In genomic region chr1:170728524-170728923, GRCm38 (mm10) we compare ENCODE assay signal across 17 mouse cellular contexts.
DNase-seq lines count a peak whose midpoint lies in the region; ATAC-seq and TF ChIP-seq lines count a peak whose summit lies in the region.
"Had no signal": no experiment of that assay in that cellular context is flagged by ENCODE, and none has a peak within 500 bp of the region (broad histone marks: within the 10 kb centered on the region; RNA-seq: fewer than 3 reads in every experiment).

No protein-coding gene starts in this region.

- intact Hi-C loops in left cerebral cortex, adult 2 months (cut with DNase I): no loop called here
- intact Hi-C loops in left cerebral cortex, postnatal 4 days (cut with DNase I): no loop called here

- 77% methylated on average over 6 of the region's 6 CpGs for WGBS in hindbrain, embryonic 14.5 days
- WGBS in hindbrain, embryonic 10.5 days: 80% methylated on average over 6 of the region's 6 CpGs

- no peak for TF ChIP-seq CTCF in left cerebral cortex, adult 2 months (IDR thresholded peaks at IDR 0.05)

- no peak for ATAC-seq in hindbrain, embryonic 14.5 days (ENCODE audit: low FRiP score)
- ATAC-seq: forebrain, embryonic 15.5 days; intestine, embryonic 15.5 days; midbrain, embryonic 15.5 days had no signal

- H3K9me3 ChIP-seq in hindbrain, embryonic 14.5 days (ENCODE audit: control insufficient read depth, low read length): no peaks in the 10 kb centered on the region
- H3K9me3 ChIP-seq in hindbrain, embryonic 10.5 days: no peaks in the 10 kb centered on the region
- H3K9me3 ChIP-seq: embryonic facial prominence, embryonic 15.5 days; forebrain, embryonic 15.5 days; heart, embryonic 10.5 days; intestine, embryonic 15.5 days; liver, embryonic 15.5 days; midbrain, embryonic 15.5 days had no signal

- no peak for DNase-seq in hindbrain, embryonic 14.5 days (ENCODE audit: low spot score)
- DNase-seq in hindbrain, embryonic 10.5 days (ENCODE audit: low spot score): no peak
- DNase-seq in left cerebral cortex, adult 2 months (ENCODE audit: extremely low spot score in 1 of 2, low spot score in 2 of 2): no peak
- no peak for DNase-seq in left cerebral cortex, postnatal 4 days
- DNase-seq in brain, adult 2 months (ENCODE audit: low read depth, low spot score): peak; percentile 58
- DNase-seq in cerebellum, postnatal 10 days: peak; percentile 24 to 29
- DNase-seq in thymus, adult 18-20 months: no peak
- no peak for DNase-seq in liver
- DNase-seq: gastrocnemius, adult 2 months; lung, postnatal 36 days; right cerebral cortex, postnatal 4 days had no signal

- H3K9ac ChIP-seq in hindbrain, embryonic 14.5 days: no peak overlapping the region
- H3K9ac ChIP-seq: embryonic facial prominence, embryonic 15.5 days; forebrain, embryonic 15.5 days; intestine, embryonic 15.5 days; liver, embryonic 15.5 days; midbrain, embryonic 15.5 days had no signal

- 0 out of 2 replicates have a peak overlapping the region, but pooled peaks have one; percentile 5 for H3K27ac ChIP-seq in hindbrain, embryonic 14.5 days
- no peak overlapping the region for H3K27ac ChIP-seq in hindbrain, embryonic 10.5 days
- peak overlapping the region; percentile 18; the same call in 1 of the 2 replicates for H3K27ac ChIP-seq in left cerebral cortex, adult 2 months
- H3K27ac ChIP-seq: embryonic facial prominence, embryonic 15.5 days; forebrain, embryonic 15.5 days; gastrocnemius, adult 2 months; heart, embryonic 10.5 days; intestine, embryonic 15.5 days; liver, embryonic 15.5 days; midbrain, embryonic 15.5 days had no signal

- no peaks in the 10 kb centered on the region for H3K36me3 ChIP-seq in hindbrain, embryonic 14.5 days (replicated peaks; ENCODE audit: control insufficient read depth, insufficient read depth)
- no peaks in the 10 kb centered on the region for H3K36me3 ChIP-seq in hindbrain, embryonic 10.5 days
- H3K36me3 ChIP-seq: embryonic facial prominence, embryonic 15.5 days; forebrain, embryonic 15.5 days; heart, embryonic 10.5 days; intestine, embryonic 15.5 days; midbrain, embryonic 15.5 days had no signal

- H3K4me3 ChIP-seq in hindbrain, embryonic 14.5 days (replicated peaks; ENCODE audit: low read length): no peak overlapping the region
- H3K4me3 ChIP-seq in hindbrain, embryonic 10.5 days: no peak overlapping the region
- H3K4me3 ChIP-seq in left cerebral cortex, adult 2 months: no peak overlapping the region
- H3K4me3 ChIP-seq: embryonic facial prominence, embryonic 15.5 days; forebrain, embryonic 15.5 days; gastrocnemius, adult 2 months; heart, embryonic 10.5 days; intestine, embryonic 15.5 days; liver, embryonic 15.5 days; midbrain, embryonic 15.5 days had no signal

- no peak overlapping the region for H3K4me2 ChIP-seq in hindbrain, embryonic 14.5 days (replicated peaks)
- H3K4me2 ChIP-seq: embryonic facial prominence, embryonic 15.5 days; forebrain, embryonic 15.5 days; intestine, embryonic 15.5 days; liver, embryonic 15.5 days; midbrain, embryonic 15.5 days had no signal

- H3K27me3 ChIP-seq in hindbrain, embryonic 14.5 days (ENCODE audit: control insufficient read depth, insufficient read depth, low read length): no peaks in the 10 kb centered on the region
- no peaks in the 10 kb centered on the region for H3K27me3 ChIP-seq in hindbrain, embryonic 10.5 days (ENCODE audit: insufficient read depth, poor library complexity, severe bottlenecking)
- H3K27me3 ChIP-seq: embryonic facial prominence, embryonic 15.5 days; forebrain, embryonic 15.5 days; intestine, embryonic 15.5 days; liver, embryonic 15.5 days; midbrain, embryonic 15.5 days had no signal

- H3K4me1 ChIP-seq in hindbrain, embryonic 14.5 days (replicated peaks; ENCODE audit: control insufficient read depth, insufficient read depth, low read length): no peaks in the 10 kb centered on the region
- no peaks in the 10 kb centered on the region for H3K4me1 ChIP-seq in hindbrain, embryonic 10.5 days (replicated peaks)
- H3K4me1 ChIP-seq: embryonic facial prominence, embryonic 15.5 days; forebrain, embryonic 15.5 days; liver, embryonic 15.5 days; midbrain, embryonic 15.5 days had no signal

Comparison
In these comparisons a context has a peak if more than half of its experiments do, and no peak if none do; other contexts are left out.
1. DNase-seq: peak in brain, adult 2 months (single experiment) and cerebellum, postnatal 10 days (2 of 2); none in hindbrain, embryonic 14.5 days (single experiment), hindbrain, embryonic 10.5 days (single experiment), left cerebral cortex, adult 2 months (0 of 2), left cerebral cortex, postnatal 4 days (single experiment), thymus, adult 18-20 months (0 of 2) and liver (single experiment).